Mouse (Mus musculus) myocyte (in vitro differentiated cells): ENCODE measurements at regions not wholly inside any gene's neighbourhood (a gene's known extent, or its start where the extent isn't known, plus 50 kb on each side); places are given as distances from the start of the nearest gene placed in this dataset.

ENCODE experiments used
- H3K27me3 ChIP-seq: one replicate; pipeline ENCODE4 v1.6.1; 2011; ENCODE audit not compliant: control insufficient read depth, insufficient read depth, insufficient read length
- H3K36me3 ChIP-seq: one replicate; pipeline ENCODE4 v1.6.1; 2011; ENCODE audit not compliant: control insufficient read depth, insufficient read depth
- H3K4me2 ChIP-seq: one replicate; pipeline ENCODE4 v1.6.1; 2011; ENCODE audit warnings: low read depth, control low read depth
- H3K4me3 ChIP-seq: one replicate; pipeline ENCODE4 v1.5.1; 2011; ENCODE audit warnings: mild to moderate bottlenecking, control low read depth, moderate library complexity
- H3K79me2 ChIP-seq: one replicate; pipeline ENCODE4 v1.6.1; 2011; ENCODE audit not compliant: control insufficient read depth, insufficient read depth
- H3ac ChIP-seq: one replicate; pipeline ENCODE4 v1.6.1; 2011; ENCODE audit not compliant: control insufficient read depth, insufficient read length
- CEBPB ChIP-seq: IDR thresholded peaks from 2 replicates; pipeline ENCODE4 v1.6.1; 2011; ENCODE audit warnings: mild to moderate bottlenecking, moderate library complexity; ENCODE audit not compliant: poor library complexity, insufficient read depth, severe bottlenecking
- E2F4 ChIP-seq: IDR thresholded peaks from one replicate; pipeline ENCODE4 v1.6.1; 2011; ENCODE audit warnings: mild to moderate bottlenecking, control low read depth, moderate library complexity; ENCODE audit not compliant: insufficient read depth
- MAX ChIP-seq: IDR thresholded peaks from one replicate; pipeline ENCODE4 v1.6.1; 2011; ENCODE audit warnings: low read depth, mild to moderate bottlenecking, control low read depth
- MYOD1 ChIP-seq, 3 experiments: IDR thresholded peaks; one replicate each; pipeline ENCODE4 v1.6.1; 2011; ENCODE audit warnings: control low read depth in 2 of 3, low read depth in 2 of 3, mild to moderate bottlenecking in 2 of 3, moderate library complexity in 1 of 3; ENCODE audit not compliant: insufficient read length in 2 of 3, control insufficient read depth in 1 of 3
- MYOG ChIP-seq, 3 experiments: IDR thresholded peaks; one replicate each; pipeline ENCODE4 v1.6.1; 2011; ENCODE audit warnings: control low read depth in 2 of 3, low read depth in 2 of 3, mild to moderate bottlenecking in 2 of 3; ENCODE audit not compliant: insufficient read length in 2 of 3, control insufficient read depth in 1 of 3, insufficient read depth in 1 of 3
- POLR2A ChIP-seq: IDR thresholded peaks from one replicate; pipeline ENCODE4 v1.6.1; 2011; ENCODE audit warnings: low read depth, mild to moderate bottlenecking, control low read depth, moderate library complexity; ENCODE audit not compliant: insufficient read length
- POLR2AphosphoS2 ChIP-seq: IDR thresholded peaks from one replicate; pipeline ENCODE4 v1.6.1; 2011; ENCODE audit warnings: low read depth, control low read depth; ENCODE audit not compliant: insufficient read length
- REST ChIP-seq: IDR thresholded peaks from one replicate; pipeline ENCODE4 v1.6.1; 2011; ENCODE audit warnings: mild to moderate bottlenecking, control low read depth, moderate library complexity; ENCODE audit not compliant: insufficient read depth, insufficient read length
- SRF ChIP-seq: IDR thresholded peaks from one replicate; pipeline ENCODE4 v1.6.1; 2011; ENCODE audit warnings: low read depth; ENCODE audit not compliant: control insufficient read depth, insufficient read length
- TCF12 ChIP-seq: IDR thresholded peaks from one replicate; pipeline ENCODE4 v1.6.1; 2011; ENCODE audit warnings: mild to moderate bottlenecking, control low read depth; ENCODE audit not compliant: poor library complexity, insufficient read depth, severe bottlenecking
- TCF3 ChIP-seq: IDR thresholded peaks from one replicate; pipeline ENCODE4 v1.6.1; 2011; ENCODE audit warnings: low read depth, control low read depth; ENCODE audit not compliant: insufficient read length
- USF1 ChIP-seq: IDR thresholded peaks from one replicate; pipeline ENCODE4 v1.6.1; 2011; ENCODE audit warnings: low read depth, mild to moderate bottlenecking, control low read depth, moderate library complexity

GRCm38 (mm10) chr9:88181189-88181994 is 145.6 kb upstream of the Nt5e start:
- no peak overlapping the region for H3K4me2 ChIP-seq
- no peaks in the 10 kb centered on the region for H3K27me3 ChIP-seq
- no peaks in the 10 kb centered on the region for H3K79me2 ChIP-seq
- TF ChIP-seq TCF3 = no peak
- no peak for TF ChIP-seq POLR2AphosphoS2
- no peak for TF ChIP-seq E2F4
- no peak for TF ChIP-seq TCF12
- no peak for TF ChIP-seq USF1
- TF ChIP-seq SRF = no peak
- no peak for TF ChIP-seq POLR2A
- TF ChIP-seq CEBPB = no peak
- TF ChIP-seq MAX = no peak
- TF ChIP-seq MYOD1 (IDR thresholded peaks at IDR 0.05; ENCODE audit: control insufficient read depth in 1 of 3, insufficient read length in 2 of 3, low read depth in 2 of 3) = no peak
- no peak for TF ChIP-seq REST
- no peak for TF ChIP-seq MYOG (IDR thresholded peaks at IDR 0.05; ENCODE audit: control insufficient read depth in 1 of 3, insufficient read depth in 1 of 3, insufficient read length in 2 of 3, low read depth in 2 of 3)
- H3K36me3 ChIP-seq = no peaks in the 10 kb centered on the region
- H3ac ChIP-seq = no peak overlapping the region
- H3K4me3 ChIP-seq = no peak overlapping the region

GRCm38 (mm10) chr9:88207378-88207777 is 119.6 kb upstream of the Nt5e start:
- H3K4me3 ChIP-seq = no peak overlapping the region

GRCm38 (mm10) chr9:88208022-88208421 is 119.0 kb upstream of the Nt5e start:
- no peak overlapping the region for H3K4me2 ChIP-seq
- no peaks in the 10 kb centered on the region for H3K36me3 ChIP-seq
- H3K79me2 ChIP-seq = no peaks in the 10 kb centered on the region
- H3K27me3 ChIP-seq = no peaks in the 10 kb centered on the region
- TF ChIP-seq MYOG (IDR thresholded peaks at IDR 0.05; ENCODE audit: control insufficient read depth in 1 of 3, insufficient read depth in 1 of 3, insufficient read length in 2 of 3, low read depth in 2 of 3) (no peak), REST (no peak), TCF12 (no peak), MYOD1 (IDR thresholded peaks at IDR 0.05; ENCODE audit: control insufficient read depth in 1 of 3, insufficient read length in 2 of 3, low read depth in 2 of 3) (no peak), E2F4 (no peak)
- H3ac ChIP-seq = no peak overlapping the region
- no peak overlapping the region for H3K4me3 ChIP-seq

More at GRCm38 (mm10) chr9:88207378-88207777, 119.6 kb upstream of the Nt5e start:
- TF ChIP-seq MAX = no peak
- no peak for TF ChIP-seq USF1
- TF ChIP-seq MYOD1 (IDR thresholded peaks at IDR 0.05; ENCODE audit: control insufficient read depth in 1 of 3, insufficient read length in 2 of 3, low read depth in 2 of 3) = no peak
- no peak for TF ChIP-seq POLR2AphosphoS2
- no peak for TF ChIP-seq CEBPB
- TF ChIP-seq SRF = no peak
- TF ChIP-seq TCF12 = no peak
- no peak for TF ChIP-seq REST
- TF ChIP-seq TCF3 = no peak
- no peak for TF ChIP-seq POLR2A
- no peak for TF ChIP-seq MYOG (IDR thresholded peaks at IDR 0.05; ENCODE audit: control insufficient read depth in 1 of 3, insufficient read depth in 1 of 3, insufficient read length in 2 of 3, low read depth in 2 of 3)
- no peak for TF ChIP-seq E2F4
- Histone ChIP-seq H3K79me2 (no peaks in the 10 kb centered on the region), H3K4me2 (no peak overlapping the region), H3K36me3 (no peaks in the 10 kb centered on the region), H3ac (no peak overlapping the region), H3K27me3 (no peaks in the 10 kb centered on the region)

GRCm38 (mm10) chr9:88214758-88215157 is 112.2 kb upstream of the Nt5e start:
- TF ChIP-seq POLR2A (no peak), MYOG (IDR thresholded peaks at IDR 0.05; ENCODE audit: control insufficient read depth in 1 of 3, insufficient read depth in 1 of 3, insufficient read length in 2 of 3, low read depth in 2 of 3) (no peak), MYOD1 (IDR thresholded peaks at IDR 0.05; ENCODE audit: control insufficient read depth in 1 of 3, insufficient read length in 2 of 3, low read depth in 2 of 3) (no peak), TCF12 (no peak), MAX (no peak), SRF (no peak), CEBPB (no peak), TCF3 (no peak), REST (no peak), USF1 (no peak), E2F4 (no peak), POLR2AphosphoS2 (no peak)
- Histone ChIP-seq H3ac (no peak overlapping the region), H3K27me3 (no peaks in the 10 kb centered on the region), H3K36me3 (no peaks in the 10 kb centered on the region), H3K4me3 (no peak overlapping the region), H3K4me2 (no peak overlapping the region), H3K79me2 (no peaks in the 10 kb centered on the region)

GRCm38 (mm10) chr9:88220360-88220759 is 106.6 kb upstream of the Nt5e start:
- TF ChIP-seq MYOD1 (IDR thresholded peaks at IDR 0.05; ENCODE audit: control insufficient read depth in 1 of 3, insufficient read length in 2 of 3, low read depth in 2 of 3) = no peak
- Histone ChIP-seq H3K4me3 (no peak overlapping the region), H3K4me2 (no peak overlapping the region), H3K27me3 (peaks cover 6% of the 10 kb centered on the region), H3ac (no peak overlapping the region), H3K36me3 (no peaks in the 10 kb centered on the region), H3K79me2 (no peaks in the 10 kb centered on the region)
